Mouse (Mus musculus) right cerebral cortex, adult 2 months (tissue): ENCODE data around the gene 1700011L22Rik.
A peak's percentile ranks its signal among the peaks of the same experiment; 100 is the strongest.

Experiments
- DNase-seq, 2 experiments: peaks; one replicate each; pipeline ENCODE4 v3.0.0; 2021 to 2022; ENCODE audit warnings: low spot score in 2 of 2

The 1700011L22Rik gene

GRCm38 (mm10) chr8:79175991-79176390 lies 72.4 kb downstream of the 1700011L22Rik start:
- no peak for DNase-seq

DNA sequence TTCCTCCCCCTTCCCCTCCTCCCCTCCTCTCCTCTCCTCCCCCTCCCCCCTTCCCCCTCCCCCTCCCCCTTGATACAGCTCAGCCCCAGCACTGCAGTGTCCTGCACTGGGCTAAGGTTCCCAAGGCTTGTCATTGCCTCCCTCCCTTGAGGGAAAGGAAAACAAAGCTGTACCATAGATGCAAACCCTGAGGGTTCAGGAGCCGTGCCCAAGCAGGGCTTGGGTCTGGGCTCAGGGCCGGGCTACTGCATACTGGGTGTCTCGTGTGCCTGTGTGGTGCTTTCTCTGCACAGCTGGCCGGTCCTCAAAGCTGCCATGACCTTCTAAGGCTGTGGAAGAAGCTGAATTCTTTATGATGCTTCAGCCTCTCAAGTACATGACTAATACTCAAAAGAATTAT lies 74.8 kb downstream of the 1700011L22Rik start:
- DNase-seq = no peak

DNA sequence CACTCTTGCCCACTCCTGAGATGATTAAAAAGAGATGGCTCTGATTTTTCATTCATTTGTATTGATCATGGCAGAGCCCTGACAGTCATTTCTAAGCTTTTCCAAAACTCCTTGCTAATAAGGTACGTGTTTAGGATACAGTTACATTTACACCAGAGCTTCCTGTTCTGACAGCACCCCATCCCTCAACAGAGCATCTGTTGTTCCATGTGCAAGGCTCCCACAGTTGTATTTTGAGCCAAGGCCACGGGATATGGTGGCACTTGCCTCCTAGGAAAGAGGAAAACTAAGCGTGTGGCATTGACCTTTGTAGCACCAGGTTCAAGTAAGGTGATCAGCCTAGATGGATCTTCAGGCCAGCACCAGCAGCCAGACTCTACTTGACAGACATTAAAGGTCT lies 83.1 kb downstream of the 1700011L22Rik start:
- no peak for DNase-seq

DNA sequence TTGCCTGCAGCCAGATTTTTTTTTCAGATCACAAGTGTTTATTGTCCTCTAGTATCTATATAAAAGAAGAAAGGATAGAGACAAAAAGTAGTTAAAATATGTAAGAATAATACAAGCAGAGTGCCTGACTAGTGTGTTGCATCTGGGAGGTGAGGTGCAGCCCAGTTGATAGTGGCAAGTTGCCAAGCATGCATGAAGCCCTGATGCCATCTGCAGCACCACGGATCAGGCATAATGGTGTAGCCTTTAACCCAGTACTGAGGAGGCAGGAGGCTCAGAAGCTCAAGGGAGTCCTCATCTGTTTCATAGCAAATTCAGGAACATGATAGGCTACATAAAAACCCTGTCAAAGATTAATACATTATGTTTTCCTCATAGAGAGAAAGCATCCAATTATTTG lies 84.0 kb downstream of the 1700011L22Rik start:
- DNase-seq = no peak

- peak; percentile 39 to 55 for DNase-seq
Observed at GRCm38 (mm10) chr8:79162533-79163308, 85.6 kb downstream of the 1700011L22Rik start.

DNA sequence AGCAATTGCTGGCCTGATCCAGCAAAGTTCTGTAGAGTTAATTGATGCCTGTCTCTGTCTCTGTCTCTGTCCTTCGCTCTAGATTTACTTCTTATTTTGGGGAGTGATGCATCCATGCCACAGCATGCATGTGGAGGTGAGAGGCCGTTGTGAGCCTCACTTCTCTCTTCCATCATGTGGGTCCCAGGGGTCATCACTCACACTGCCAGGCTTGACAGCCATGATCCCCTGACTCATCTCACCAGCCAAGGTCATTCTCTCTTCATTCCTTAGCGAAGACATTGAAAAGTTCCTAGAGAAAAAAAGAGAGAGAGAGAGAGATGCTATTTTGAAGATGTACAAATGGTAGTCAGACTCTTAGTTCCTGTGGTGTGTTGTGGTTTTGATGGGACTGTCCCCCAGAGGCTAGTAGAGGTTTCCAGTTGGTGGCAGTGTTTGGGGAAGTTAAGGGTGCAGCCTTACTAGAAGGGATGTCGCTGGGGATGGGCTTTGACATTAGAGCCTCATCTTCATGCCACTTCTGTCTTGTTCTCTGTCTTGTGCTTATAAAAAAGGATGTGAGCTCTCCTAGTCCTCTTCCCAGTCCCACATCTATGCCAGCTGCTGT lies 87.1 kb downstream of the 1700011L22Rik start:
- DNase-seq = no peak
